Mouse (Mus musculus) frontal cortex, adult (tissue): ENCODE measurements at regions not wholly inside any gene's neighbourhood (a gene's known extent, or its start where the extent isn't known, plus 50 kb on each side); places are given as distances from the start of the nearest gene placed in this dataset.

Experiments used
- ATAC-seq: cut with Nextera tagmentation; 2 replicates; pipeline ENCODE4 v1.9.2; 2017; ENCODE audit warnings: mild to moderate bottlenecking, moderate library complexity, mixed read lengths; ENCODE audit not compliant: low TSS enrichment

DNA sequence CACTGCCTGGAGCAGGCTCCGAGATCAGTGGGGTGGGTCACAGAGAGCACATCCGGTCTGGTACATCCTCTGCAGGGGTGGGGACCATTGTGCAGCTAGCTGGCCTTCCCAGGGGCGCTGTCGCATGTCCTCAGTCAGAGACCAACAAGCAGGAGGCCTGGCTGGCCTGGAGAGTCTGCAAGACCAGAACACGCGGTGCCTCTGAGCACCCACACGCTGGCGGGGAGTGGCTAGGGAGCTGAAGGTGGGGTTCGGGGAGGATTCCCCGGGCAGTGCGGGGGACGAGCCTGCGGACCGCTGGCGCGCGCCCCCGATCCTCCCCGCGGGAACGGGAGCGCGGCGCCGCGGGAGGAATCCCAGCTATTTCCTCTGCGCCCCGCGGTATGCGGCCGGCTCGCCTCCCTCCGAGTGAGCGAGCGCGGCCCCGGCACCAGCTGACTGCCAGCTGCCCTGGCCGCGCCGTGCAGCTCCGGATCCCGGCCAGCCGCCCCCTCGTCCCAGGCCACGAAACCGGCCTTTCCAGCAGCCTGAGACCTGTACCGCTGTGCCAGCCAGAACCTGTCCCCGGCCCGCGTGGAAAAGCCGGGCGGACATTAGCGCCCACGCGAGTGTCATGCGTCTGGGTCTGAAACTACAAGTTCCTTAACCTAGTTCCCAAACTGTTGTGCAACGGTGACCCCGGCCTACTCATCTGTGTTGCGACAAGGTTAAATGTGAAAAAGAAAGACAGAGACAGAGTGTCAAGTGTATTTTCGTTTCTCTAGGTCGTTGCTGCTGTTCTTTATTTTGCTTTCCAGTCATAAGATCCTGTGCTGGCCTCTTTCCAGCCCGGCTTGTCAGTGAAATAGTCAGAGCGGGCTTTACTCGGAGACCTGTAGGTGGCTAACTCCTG lies 61.2 kb downstream of the Pkdcc start:
- peak; percentile 56 for ATAC-seq

DNA sequence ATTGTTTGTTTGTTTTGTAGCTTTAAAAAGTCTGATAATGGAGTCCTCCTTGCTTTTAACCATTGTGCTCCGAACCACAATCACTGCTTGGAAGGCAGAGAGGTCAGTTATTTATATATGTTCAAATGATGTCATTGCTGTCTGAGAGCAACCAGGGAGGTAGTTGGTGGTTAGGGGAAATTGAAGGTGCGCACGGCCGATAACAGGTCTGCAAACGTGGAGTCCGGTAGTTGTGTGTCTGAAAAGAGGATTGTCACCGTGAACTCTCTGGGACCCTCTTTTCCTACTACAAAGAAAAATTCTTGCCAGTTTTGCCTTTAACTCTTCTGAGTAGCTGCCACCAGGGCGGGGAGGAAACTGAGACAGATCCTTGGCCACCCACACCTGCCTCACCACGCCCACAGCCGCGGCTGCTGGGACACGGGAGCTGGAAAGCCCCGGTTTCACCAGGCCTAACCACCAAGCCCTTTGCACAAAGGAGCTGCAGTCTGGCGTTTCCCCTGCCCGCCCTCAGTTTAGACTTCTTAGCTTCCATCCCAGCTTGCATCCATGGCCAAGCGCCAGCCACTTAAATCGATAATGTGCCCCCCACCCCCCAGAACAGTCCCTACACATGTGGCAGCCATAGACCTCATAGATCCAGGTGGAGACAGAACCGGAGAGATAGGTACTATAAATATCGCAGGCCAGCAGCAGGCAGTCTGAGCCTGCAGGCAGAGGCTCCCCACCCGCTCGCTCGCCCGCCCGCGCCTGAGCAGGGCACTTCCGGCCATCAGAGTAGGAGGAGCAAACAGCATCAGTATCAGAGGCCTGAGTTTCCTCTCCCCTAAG lies 62.2 kb downstream of the Pkdcc start:
- ATAC-seq = peak; percentile 58

DNA sequence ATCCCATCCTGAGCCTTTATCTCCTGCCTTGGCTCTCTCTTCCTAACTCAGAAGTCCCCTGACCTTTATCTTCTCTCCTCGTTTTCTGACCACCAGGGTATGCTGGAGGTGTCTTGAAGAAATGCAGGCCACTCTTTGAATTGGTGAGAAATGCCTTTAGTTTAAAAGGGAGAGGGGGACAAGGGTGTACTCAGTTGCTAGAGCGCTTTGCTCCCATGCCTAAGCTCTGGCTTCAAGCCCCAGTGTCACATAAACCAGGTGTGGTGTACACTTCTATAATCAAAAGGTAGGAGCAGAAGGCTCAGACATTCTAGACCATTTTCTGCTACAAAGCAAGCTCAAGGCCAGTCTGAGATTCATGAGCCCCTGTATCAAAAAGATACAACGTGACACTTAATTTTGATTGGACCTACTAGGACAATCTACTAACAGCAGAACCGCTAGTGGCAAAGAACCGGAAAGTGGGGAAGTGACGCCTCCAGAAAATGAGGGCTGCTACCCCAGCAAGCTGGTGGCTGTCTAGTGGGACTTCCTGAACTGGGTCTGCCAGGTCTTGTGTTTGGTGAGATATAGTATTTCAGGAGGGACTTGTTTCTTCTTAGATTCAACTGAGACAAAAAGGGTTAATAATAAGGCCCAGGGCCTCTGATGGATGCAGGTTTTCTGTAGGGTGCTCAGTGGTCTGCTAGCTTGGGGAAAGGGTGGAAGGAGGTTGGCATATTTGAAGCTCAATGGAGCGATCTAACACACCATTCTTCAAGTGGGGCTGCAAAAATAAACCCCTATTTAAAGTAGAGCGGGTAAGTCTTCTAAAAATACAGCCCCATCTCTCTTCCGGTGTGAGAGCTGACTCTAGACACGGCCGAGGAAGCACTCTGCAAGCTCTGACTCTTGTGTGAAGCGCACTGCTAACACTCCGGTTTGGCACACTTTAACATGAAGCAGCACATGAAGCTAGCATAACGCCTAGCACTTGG lies 63.1 kb downstream of the Pkdcc start:
- peak; percentile 24 for ATAC-seq

DNA sequence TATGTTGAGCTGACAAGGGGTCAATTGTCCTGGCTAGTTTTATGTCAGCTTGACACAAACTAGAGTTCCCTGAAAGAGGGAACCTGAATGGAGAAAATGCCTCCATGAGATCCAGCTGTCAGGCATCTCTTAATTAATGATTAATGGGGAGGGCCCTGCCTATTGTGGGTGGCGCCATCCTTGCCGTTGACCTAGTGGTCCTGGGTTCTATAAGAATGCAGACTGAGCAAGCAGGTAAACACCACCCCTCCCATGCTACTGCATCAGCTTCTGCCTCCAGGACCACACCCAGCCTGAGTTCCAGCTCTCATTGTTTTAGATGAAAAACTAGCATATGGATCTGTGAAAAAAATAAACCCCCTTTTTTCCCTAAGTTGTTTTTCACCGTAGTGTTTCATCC lies 67.4 kb upstream of the Eml4 start:
- no peak for ATAC-seq

DNA sequence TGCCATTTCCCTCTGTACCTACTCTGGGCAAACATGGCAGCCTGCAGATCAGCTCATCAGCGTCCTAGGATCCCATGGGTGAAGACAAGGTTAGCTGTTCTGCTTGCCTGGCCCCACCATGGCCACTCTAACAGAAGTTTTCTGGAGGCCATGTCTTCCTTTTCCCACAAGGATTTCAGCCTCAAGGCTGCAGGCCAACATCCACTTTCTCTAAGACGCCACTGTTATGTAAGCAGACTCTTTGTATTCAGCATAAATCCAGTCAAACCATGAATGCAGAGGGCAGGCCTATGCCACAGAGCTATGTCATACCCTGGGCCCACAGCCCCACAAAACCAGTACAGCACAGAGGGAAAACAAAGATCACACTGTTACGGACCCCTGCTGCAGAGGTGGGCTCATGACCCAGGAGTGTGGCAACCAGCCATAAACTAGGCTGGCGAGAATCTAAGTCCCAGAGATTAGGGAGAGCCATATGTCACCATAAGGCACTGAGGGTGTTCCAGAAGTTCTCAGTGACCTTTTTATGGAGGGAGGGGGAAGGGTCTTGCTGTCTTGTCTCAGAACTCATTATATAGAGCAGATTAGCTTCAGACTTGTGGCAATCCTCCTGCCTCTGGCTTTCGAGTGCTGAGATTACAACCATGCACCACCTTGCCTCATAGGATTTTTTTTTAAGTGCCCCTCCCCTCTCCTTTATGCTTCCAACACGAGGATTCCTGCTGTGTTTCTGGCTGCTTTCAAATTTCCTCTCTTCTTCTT lies 63.2 kb upstream of the Eml4 start:
- ATAC-seq = peak; percentile 24; the same call in 1 of the 2 replicates

DNA sequence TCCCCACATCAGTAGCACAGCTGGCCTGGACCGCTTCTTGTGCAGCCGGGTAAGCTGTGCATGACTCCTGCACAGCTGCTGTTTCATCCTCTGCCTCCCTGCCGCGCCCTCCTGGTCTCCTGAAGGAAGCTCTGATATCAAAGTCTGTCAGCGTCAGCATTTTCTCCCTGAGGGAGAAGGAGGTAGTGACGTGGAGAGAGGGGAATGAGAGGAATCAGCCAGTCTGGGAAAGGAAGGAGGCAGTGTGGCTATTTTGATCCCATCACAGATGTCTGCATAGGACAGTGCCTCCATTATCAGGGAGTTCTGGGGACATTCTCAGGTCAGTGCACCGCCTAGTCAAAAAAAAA lies 62.6 kb upstream of the Eml4 start:
- peak; percentile 95 for ATAC-seq

DNA sequence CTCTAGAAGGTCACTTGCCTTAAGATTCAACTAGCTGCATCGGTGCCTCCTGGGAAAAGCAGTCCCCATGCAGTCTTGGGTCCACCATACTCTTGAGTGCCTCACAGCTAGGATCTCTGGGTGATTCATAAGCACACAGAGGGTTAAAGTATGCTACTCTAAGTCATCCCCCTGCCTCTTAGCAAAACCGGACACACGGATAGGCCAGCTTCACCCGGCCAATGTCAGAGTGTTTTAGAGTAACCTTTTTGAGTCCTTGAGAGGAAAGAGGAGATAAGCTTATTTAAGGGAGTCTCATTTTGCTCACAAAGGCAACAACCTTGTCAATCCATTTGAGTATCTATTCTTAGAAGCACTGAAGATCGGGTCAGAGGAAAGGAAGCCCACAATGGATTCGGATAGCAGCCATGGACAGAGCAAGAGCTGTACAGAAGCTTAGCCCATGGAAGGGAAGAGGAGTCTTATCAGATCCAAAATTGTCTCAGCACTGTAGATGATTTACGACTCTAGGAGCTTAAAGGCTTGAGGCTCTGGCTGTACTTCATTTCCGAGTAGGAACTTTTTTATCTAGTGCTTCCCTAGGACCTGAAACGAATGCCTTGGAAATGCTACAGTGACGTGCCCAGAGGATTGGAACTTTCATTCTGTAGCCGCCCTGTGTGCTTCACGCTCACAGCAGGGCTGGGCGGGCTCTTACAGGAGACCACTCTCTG lies 55.0 kb upstream of the Eml4 start:
- ATAC-seq = no peak

DNA sequence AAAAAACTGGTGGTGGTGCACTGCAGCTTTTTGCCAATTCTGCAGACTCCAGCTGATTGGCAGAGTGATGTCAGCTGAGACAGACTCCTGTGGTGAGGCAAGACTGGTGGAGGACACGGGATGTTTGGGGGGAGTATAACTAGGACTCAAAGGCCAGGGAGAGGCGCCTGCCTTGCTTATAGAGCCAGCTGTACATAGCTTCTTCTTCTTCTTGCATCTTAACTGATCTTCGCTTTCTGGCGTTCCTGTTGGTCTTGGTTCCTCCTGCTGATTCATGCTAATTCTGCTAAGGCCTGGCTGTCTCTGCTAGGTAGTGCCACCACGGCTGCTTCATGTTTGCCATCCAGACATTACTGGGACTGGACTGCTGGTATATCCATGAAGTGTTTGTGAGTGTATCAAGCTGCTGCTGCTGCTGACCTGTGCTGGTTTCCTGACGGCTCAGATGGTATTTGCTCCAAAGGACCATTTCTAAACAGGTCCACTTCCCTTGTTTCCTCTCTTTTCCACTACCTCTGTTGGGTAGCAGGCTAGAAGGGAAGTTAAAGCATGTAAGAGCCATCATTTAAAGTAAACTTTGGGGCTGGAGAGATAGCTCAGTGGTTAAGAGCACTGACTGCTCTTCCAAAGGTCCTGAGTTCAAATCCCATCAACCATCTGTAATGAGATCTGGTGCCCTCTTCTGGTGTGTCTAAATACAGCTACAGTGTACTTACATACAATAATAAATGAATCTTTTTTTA lies 53.2 kb upstream of the Eml4 start:
- ATAC-seq = no peak
